Mouse (Mus musculus) bone marrow, adult 2 months (tissue): Measurements from ENCODE around the gene Mbtps1. TPM values are rescaled to one million over a fixed set of nuclear protein-coding genes. Genes with fewer than 3 reads are reported as not detected.

Experiments
- H3K27ac ChIP-seq: fragments of 200-500 bp; 2 replicates; pipeline ENCODE4 v1.5.1; 2012; ENCODE audit warnings: low read depth, mild to moderate bottlenecking, control low read depth, inconsistent platforms, low read length; ENCODE audit not compliant: control insufficient read depth, poor library complexity, insufficient read depth
- H3K4me1 ChIP-seq: fragments of 200-500 bp; 2 replicates; pipeline ENCODE4 v1.6.1; 2011; ENCODE audit warnings: low read length; ENCODE audit not compliant: control insufficient read depth, insufficient read depth
- H3K4me3 ChIP-seq: fragments of 200-500 bp; replicated peaks from 2 replicates; pipeline ENCODE3; 2011; ENCODE audit warnings: mild to moderate bottlenecking, low read depth, low read length, control low read depth; ENCODE audit not compliant: control insufficient read depth
- CTCF ChIP-seq: fragments of 200-500 bp; IDR thresholded peaks from 2 replicates; pipeline ENCODE4 v1.5.1; 2011; ENCODE audit warnings: low read length, control low read depth; ENCODE audit not compliant: control insufficient read depth, insufficient read depth
- POLR2A ChIP-seq: fragments of 200-500 bp; IDR thresholded peaks from 2 replicates; pipeline ENCODE4 v1.6.1; 2011; ENCODE audit warnings: low read depth, mild to moderate bottlenecking, control low read depth, low read length, borderline replicate concordance; ENCODE audit not compliant: control insufficient read depth
- WGBS: fragments of 180-500 bp; shearing (Covaris S2); methylation state at CpG from one replicate; pipeline ENCODE4 v1.1.7; 2018; 5-methylcytosine and 5-hydroxymethylcytosine counted together
- polyA plus RNA-seq: library from polyadenylated mRNA; stranded (reverse); fragments of >200 nt; gene quantifications from 2 replicates; pipeline ENCODE4 v1.2.4, GENCODE M21; 2011; ENCODE audit warnings: low replicate concordance; ENCODE audit not compliant: missing spikeins, insufficient read depth, insufficient read length

The Mbtps1 gene
- polyA plus RNA-seq, 1 experiment = 35.3 TPM

DNA sequence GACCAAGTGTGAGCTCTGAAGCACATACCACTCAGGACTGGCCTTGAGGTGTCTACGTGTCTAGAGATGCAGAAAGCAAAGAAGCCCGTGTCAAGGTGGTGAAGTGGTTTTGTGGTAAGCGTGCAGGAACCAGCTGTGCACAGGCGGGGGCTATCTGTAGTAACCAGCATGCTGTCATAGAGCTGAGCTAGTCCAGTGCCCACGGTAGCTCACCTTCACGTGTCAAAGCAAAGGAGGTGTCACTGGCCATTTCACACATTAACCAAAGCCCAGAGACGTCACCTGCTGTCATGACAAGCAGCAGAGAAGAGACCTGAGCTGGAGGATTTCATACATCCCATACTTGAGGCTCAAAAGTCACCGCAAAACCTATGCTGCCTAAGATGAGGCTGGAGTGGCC is 52.4 kb downstream of the Mbtps1 start:
- Histone ChIP-seq H3K4me1 (no peaks in the 10 kb centered on the region), H3K4me3 (no peak overlapping the region), H3K27ac (no peak overlapping the region)
- TF ChIP-seq POLR2A = no peak
- no peak for TF ChIP-seq CTCF
- WGBS = 42% methylated on average over 8 of the region's 8 CpGs

DNA sequence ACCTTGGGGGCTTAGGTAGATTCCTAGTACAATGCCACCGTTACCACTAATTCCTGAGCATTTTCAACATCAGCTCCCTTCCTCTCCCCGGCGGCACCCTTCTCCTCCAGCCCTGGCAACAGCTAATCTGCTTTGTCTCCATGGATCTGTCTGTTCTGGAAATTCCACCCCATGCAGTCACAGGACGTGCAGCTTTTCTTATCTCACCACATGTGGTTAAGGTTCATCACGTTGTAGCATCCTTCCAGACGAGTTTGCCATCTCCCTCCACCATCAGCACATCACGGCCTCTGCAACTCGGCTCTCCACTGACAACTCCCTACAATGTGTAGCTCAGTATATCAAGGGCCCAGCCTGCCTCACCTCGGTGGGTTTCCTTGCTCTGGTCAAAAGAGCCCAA is 53.0 kb downstream of the Mbtps1 start:
- WGBS = 61% methylated on average over 9 of the region's 9 CpGs
- no peak overlapping the region for H3K27ac ChIP-seq
- H3K4me3 ChIP-seq = no peak overlapping the region
- TF ChIP-seq CTCF (no peak), POLR2A (no peak)
- H3K4me1 ChIP-seq = no peaks in the 10 kb centered on the region

GRCm38 (mm10) chr8:119503191-119503767 is 55.3 kb downstream of the Mbtps1 start:
- no peaks in the 10 kb centered on the region for H3K4me1 ChIP-seq
- TF ChIP-seq POLR2A (no peak), CTCF (no peak)
- H3K4me3 ChIP-seq = no peak overlapping the region
- H3K27ac ChIP-seq = no peak overlapping the region
- WGBS = 85% methylated on average over 10 of the region's 10 CpGs

DNA sequence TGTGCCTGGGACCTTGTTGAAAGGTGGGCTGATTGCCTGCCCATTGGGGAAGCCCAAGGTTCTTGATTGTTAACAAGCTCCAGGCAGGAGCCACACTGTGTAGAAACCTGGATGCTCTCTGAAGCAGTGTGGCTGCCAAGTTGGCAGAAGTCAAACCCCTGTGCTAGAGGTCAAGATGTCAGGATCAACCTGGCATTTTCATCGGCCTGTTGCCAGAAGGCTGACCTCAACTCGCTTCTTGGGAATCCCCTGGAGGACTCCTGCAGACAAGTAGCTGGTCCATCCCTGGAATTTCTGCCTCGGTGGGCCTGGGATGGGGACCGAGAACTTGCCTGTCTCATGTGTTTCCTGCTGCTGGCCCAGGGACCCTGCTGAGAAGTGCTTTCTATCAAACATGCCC is 56.4 kb downstream of the Mbtps1 start:
- 58% methylated on average over 4 of the region's 4 CpGs for WGBS
- no peak for TF ChIP-seq POLR2A
- no peak for TF ChIP-seq CTCF
- H3K4me3 ChIP-seq = no peak overlapping the region

DNA sequence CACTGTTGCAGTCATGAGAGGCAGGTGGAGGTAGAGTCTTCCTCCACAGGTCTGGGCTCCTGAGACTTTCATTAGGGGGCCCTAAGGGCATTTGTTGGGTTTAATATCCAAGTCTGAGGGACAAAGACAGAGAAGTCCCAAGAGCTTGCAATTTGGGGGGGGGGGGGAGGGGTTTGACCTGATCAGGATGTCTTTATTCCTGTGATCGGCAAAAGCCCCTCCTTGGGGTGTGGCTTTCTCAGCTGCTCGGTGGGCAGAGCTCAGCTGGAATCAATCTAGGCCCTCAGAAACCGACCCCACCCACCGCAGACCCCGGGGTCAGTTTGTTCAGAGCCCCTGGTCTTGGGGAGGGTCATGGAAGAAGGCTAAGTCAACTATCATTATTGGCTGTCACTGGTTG is 56.9 kb downstream of the Mbtps1 start, which contains the start of gene Slc38a8:
Slc38a8 (minus strand) TSS at position 101 of the 400 bp plus-strand sequence.
- TF ChIP-seq CTCF = no peak
- no peak for TF ChIP-seq POLR2A
- no peak within 1 kb of the TSS for H3K27ac ChIP-seq
- WGBS = 67% methylated on average over 5 of the region's 5 CpGs
- no peaks in the 10 kb centered on the region for H3K4me1 ChIP-seq
- H3K4me3 ChIP-seq = no peak within 1 kb of the TSS

More for the DNA sequence above, 56.4 kb downstream of the Mbtps1 start:
- Histone ChIP-seq H3K4me1 (no peaks in the 10 kb centered on the region), H3K27ac (no peak overlapping the region)

GRCm38 (mm10) chr8:119499836-119500235 is 58.7 kb downstream of the Mbtps1 start:
- Histone ChIP-seq H3K4me3 (no peak overlapping the region), H3K27ac (no peak overlapping the region), H3K4me1 (no peaks in the 10 kb centered on the region)
- WGBS = 76% methylated on average over 2 of the region's 2 CpGs
- no peak for TF ChIP-seq CTCF

GRCm38 (mm10) chr8:119496848-119497247 is 61.7 kb downstream of the Mbtps1 start:
- Histone ChIP-seq H3K4me3 (no peak overlapping the region), H3K4me1 (no peaks in the 10 kb centered on the region), H3K27ac (no peak overlapping the region)
- 30% methylated on average over 6 of the region's 6 CpGs for WGBS
- TF ChIP-seq CTCF = peak; percentile 82
- TF ChIP-seq POLR2A = no peak

DNA sequence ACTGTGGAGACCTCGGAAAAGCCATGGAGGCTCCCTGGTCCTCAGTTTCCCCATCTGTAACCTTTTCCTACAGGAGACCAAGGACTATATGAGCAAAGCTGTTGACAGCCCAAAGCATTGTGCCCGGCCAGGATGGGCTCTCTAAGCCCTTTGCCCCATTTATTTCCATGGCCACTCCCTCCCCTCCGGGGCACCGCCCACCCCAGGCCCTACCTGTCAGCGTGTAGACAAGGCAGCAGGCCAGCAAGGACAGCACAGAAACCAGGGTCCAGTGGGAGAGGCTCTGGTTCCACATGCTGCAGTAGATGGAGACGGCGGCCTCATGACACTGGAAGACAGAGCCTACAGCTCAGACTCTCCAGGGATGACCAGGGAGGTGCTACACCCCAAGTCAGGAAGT is 71.4 kb downstream of the Mbtps1 start:
- 78% methylated on average over 7 of the region's 7 CpGs for WGBS
- TF ChIP-seq CTCF = no peak
- TF ChIP-seq POLR2A = no peak
- Histone ChIP-seq H3K4me3 (no peak overlapping the region), H3K27ac (no peak overlapping the region), H3K4me1 (no peaks in the 10 kb centered on the region)
